Mouse (Mus musculus) cerebellum, adult 2 months (tissue): ENCODE measurements around the gene Allc.

Experiments used
- CTCF ChIP-seq: fragments of 200-500 bp; IDR thresholded peaks from 2 replicates; pipeline ENCODE4 v1.5.1; 2011; ENCODE audit warnings: low read depth, mild to moderate bottlenecking, control low read depth, low read length, moderate library complexity, borderline replicate concordance; ENCODE audit not compliant: insufficient read depth
- POLR2A ChIP-seq: fragments of 200-500 bp; IDR thresholded peaks from 2 replicates; pipeline ENCODE4 v1.6.1; 2011; ENCODE audit warnings: low read length, control low read depth, borderline replicate concordance; ENCODE audit not compliant: insufficient read depth

DNA sequence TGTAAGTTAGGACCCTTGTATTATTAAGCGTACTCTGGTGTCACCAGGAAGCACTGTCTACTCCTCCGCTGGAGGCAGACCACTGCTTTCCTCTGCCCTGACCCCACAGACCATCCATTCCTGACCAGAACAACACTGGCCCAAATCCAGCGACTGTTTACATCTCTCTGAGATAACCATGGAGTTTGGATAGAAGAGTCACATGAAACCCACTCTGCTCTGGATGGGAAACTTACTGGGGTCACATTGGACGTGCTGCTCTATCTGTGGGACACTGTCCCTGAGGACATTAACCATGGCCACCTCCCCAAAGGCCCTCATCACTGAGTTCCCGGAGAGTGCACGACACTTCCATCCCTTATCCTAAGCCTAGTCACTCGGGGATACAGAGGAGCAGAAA is 43.1 kb upstream of the Allc start:
- TF ChIP-seq CTCF, result no peak
- no peak for TF ChIP-seq POLR2A
